Mouse (Mus musculus) cortical plate, adult 2 months (tissue): ENCODE results near the gene Pfkfb2.

Experiments used
- CTCF ChIP-seq: fragments of 200-500 bp; IDR thresholded peaks from 2 replicates; pipeline ENCODE4 v1.5.1; 2011; ENCODE audit warnings: mild to moderate bottlenecking, control low read depth, low read length; ENCODE audit not compliant: insufficient read depth; ENCODE audit errors: extremely low read depth
- POLR2A ChIP-seq: fragments of 200-500 bp; IDR thresholded peaks from 2 replicates; pipeline ENCODE4 v1.6.1; 2011; ENCODE audit warnings: mild to moderate bottlenecking, low read length, control low read depth; ENCODE audit not compliant: insufficient read depth; ENCODE audit errors: extremely low read depth

DNA sequence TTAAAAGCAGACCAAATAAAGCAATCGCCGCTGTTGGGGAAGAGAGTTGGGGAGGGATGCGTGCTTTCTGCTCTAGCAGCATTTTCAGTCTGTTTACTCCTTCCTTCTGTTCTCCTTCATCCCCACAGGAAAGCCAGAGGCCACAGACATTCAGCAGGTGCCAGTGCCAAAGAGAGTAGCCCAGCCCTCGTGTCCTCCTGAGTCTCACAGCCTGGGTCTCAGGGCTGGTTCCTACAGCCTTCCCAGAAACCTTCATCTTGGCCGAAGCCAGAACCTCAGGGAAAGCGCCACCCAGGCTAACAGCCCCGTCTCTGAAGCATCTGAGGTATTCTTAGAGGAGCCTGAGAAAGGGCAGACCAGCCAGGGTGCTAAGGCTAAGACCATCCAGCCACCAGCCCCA lies 13.1 kb upstream of the Pfkfb2 start:
- no peak for TF ChIP-seq CTCF
- TF ChIP-seq POLR2A, result no peak
